Mouse (Mus musculus) inflammation-experienced regulatory T-cells, adult 6 months (primary cell): Measurements from ENCODE around the gene Bend4. TPM values are rescaled to one million over a fixed set of nuclear protein-coding genes. Genes with fewer than 3 reads are reported as not detected.

Experiments
- ATAC-seq: one replicate; pipeline ENCODE4 v1.8.0; 2017
- polyA plus RNA-seq, 3 experiments: library from polyadenylated mRNA; unstranded; fragments of 100-300 nt; shearing (Covaris generic); gene quantifications; one replicate each; pipeline ENCODE4 v1.2.1; 2017

The Bend4 gene
- under 1 TPM in 2 of 3 experiments, not detected in 1; 0.17 to 0.49 TPM for polyA plus RNA-seq

DNA sequence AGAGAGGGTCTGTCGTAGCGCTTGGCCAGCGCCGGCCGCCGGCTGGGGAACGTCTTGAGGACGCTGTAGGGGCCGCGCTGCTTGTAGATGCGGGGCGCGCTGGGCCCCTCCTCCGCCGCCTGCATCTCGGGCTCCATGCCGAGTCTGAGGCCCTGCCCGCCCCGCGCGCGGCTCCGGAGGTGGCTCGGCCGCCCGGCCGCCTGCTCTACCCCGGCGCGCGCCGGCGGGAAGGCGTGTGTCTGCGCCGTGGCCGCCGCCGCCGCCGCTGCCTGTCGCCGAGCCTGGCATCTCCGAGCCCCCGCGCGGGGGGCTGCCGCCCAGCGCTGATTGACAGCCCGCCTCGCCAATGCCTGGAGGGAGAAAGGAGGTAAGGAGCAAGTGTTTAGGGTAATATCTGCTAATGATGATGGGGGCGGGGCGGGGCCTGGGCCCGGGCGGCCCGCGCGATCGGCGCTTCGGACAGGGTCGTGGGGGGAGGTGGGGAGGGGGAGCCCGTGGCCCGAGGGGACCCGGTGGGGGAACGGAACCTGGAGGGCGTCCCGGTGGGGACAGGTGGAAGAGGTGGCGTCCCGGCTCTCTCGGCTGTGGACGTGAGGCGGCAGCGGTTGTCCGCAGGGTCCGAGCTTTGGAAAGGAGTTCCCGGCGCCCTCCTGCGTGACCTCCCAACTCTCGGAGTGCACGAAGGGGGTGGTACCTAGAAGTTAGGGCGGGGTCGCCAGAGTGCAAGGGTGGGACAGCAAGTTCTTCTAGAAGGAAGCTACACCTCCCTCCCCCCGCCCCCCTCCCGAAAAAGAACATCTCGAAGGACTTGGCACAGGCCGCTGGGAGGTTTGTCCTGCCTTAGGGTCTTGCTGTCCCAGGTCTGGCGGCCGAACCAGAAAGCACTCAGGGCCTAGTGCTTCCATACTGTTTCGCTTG is at the start of gene Bend4:
Gene Bend4 (minus strand): TSS at position 868 of the 918 bp plus-strand sequence.
- no peak for ATAC-seq

DNA sequence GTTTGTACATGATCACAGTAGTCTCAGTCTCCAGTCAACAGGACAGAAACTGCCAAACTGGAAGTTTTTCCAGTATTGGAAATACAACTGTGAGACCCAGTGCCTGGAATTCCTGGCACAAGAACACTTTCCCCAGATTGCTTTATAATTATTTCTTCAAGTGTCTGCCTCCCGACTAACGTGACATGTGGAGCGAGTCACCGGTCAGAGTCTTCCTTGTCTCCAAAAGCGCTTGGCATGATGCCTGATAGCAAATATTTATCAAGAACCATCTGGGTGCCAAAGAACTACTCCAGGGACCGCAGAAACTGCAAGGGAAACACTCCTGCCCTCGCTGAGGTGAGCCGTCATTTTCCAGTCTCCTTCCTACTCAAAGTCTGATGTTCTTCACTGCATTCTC is 45.6 kb upstream of the Bend4 start:
- no peak for ATAC-seq

DNA sequence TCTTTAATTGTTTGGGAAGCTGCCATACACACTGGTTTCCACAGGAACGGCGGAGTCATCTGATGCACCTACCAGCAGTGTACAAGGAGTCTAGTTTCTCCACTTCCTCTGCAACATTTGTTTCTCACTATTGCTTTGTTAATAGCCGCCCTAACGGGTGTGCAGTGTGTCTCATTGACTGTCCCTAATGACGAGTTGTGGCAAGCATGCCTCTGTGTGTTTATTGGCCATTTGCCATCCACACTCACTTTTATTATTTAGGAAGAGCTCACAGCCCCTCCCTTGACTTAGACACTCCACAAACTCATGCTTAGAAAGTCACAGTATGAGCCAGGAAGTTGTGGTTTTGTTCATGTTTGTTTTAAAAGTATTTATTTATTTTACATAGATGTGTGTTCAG is 45.0 kb upstream of the Bend4 start:
- ATAC-seq, result no peak

DNA sequence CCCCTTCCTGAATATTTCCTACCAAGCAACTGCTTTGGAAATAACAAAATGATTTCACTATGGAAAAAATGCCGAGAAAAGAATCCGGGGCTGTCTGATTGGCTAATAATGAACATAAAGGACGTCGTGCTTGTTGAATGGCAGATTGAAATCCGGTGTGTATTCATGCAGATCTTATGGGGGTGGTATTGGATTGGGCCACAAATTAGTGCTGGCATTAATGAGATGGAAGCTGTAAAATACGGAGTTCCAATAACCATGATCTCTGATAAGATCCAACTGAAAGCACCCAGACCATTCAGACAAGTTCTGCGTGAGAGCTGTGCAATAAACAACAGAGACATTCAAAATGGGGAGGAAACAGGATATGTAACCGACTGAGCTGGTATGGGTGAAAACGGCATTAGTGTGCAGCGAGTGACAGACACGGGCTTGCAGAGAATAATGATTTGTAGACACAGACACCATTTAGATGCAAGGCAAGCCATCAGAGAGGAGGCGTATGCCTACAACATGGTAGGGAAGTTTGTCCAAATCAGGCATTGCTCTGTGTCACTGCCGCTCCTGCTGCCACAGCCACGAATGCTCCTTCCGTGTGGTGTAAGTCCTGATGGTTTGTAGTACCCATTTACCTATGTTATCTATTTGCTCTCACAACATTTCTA is 38.9 kb upstream of the Bend4 start:
- ATAC-seq, result no peak

DNA sequence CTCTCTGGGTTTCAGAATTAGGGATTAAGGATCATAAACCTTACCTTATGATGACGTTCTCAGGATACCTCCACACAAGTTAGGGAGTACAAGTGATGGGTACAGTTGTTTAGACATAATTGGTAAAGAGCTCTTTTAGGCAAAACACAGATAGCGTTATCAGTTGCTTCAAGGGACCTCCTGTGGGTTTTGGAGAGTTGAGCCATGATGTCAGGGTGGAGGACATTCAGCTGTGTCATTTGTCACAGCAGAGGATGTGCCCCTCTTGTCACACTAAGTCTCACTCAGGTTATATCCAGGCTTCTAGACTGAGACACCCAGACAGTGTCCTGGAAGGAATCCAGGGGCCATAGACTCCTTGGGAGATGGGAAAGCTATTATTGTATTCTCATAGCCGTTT is 36.8 kb upstream of the Bend4 start:
- ATAC-seq, result no peak

DNA sequence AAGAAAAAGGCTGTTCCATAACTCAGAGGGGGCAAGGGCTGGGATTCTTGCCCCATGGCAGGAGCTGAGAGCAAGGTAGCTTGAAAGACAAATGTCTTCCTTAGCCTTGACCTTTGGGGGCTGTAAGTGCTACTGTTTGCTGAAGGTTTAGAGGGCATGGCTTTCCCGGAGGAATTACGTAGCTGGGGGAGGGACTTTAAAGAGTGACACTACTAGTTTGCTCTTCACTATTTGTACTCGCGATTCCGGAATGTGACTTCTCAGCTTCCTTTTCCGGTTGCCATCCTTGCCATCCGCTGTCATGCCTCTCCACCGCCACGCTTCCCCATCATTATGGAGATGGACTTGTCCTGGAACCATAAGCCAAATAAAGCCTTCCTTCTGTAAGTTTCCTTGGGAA is 35.5 kb upstream of the Bend4 start:
- ATAC-seq, result no peak

DNA sequence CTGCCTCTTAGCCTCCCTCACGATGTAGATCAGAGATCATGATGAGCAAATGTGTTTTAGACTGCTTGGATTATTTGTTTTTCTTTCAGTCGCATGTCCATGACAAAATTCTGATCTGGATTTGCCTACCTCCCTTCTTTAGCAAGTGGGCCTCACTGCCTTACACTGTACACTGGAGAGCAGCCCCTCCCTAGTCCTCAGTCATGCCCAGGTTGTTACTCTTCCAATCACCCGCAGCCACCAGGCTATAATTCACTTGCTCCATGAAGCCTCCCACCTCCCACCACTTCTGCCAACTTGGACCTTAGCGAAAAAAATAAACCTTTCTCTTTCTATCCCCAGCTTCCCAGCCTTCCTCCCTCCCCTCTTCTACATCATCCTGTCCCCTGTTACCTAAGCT is 34.2 kb upstream of the Bend4 start:
- no peak for ATAC-seq

DNA sequence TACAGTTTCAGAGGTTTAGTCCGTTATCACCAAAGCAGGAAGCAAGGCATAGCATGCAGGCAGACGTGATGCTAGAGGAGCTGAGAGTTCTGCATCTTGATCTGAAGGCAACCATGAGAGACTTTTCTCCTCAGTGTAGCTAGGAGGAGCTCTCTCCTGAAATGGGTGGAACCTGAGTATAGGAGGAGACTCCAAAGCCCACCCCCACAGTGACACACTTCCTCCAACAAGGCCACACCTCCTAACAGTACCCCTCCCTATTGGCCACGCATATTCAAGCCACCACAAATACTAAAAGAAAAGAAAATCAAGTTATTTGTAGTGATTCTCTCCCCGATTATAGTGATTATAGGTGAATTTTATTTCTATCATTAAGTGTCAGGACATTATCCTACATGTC is 28.7 kb upstream of the Bend4 start:
- no peak for ATAC-seq

DNA sequence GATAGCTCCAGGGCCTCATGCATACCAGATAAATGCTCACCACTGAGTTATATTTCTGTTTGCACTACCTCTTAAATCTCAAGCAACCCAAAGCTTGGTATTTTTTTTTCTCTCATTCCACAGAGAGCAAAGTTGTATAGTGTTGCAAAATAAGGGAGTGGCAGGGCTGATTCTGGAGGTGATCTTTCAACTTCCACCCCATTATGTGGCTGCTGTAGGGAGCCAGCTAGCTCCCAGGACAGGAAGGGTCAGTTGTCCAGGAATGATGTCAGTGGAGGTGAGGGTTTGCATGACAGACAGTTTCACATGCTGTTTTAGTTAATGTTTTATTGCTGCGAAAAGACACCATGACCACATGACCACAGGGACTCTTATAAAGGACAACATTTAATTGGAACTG is 26.2 kb upstream of the Bend4 start:
- ATAC-seq, result no peak

DNA sequence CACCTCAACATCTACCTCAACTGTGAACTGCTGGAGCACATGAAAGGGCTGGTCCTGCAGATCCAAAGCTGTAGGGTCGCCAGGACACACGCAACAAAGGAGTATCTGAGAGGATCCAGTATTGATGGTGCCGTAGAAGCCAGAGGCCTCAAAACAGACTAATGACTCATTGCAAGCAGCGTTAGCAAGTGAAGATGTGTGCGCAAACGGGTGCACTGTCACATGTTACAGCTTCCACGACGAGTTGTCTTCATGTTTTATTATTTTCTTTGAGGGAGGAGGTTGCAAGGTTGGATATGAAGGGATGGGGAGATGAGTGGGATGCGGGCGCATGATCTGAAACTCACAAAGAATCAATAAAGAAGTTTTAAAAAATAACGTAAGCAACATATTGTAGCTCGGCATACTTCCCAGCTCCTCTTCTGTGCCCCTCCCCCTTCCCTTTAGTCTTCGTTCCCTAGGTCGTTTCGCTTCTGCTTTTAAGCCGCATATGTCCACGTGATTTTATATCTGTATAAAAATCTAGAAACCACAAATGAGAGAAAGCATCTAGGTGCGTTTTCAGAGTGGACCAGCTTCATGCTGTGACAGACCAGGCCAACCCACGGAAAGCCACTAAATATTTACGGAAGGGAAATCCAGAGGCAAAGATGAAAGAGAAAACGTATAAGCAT is 22.0 kb upstream of the Bend4 start:
- ATAC-seq, result peak; percentile 38

DNA sequence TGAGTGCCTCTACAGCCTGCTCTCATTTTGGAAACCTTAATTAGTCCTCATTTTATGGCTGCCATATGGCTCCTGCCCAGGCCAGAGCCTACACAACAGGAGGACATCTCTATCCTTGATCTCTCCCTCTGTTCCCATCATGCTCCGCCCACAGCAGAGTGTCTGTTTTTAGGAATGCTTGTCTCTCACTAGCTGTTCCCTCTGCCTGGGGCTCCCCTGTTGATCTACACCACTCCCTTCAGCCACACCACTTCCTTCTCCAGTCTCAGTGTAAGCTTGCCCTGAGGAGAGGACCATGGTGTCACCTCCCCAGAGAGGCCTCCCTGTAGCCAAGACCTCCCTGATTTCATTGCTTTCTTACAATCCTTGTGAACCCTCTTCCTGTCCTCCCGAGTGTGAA is 18.4 kb upstream of the Bend4 start:
- no peak for ATAC-seq

DNA sequence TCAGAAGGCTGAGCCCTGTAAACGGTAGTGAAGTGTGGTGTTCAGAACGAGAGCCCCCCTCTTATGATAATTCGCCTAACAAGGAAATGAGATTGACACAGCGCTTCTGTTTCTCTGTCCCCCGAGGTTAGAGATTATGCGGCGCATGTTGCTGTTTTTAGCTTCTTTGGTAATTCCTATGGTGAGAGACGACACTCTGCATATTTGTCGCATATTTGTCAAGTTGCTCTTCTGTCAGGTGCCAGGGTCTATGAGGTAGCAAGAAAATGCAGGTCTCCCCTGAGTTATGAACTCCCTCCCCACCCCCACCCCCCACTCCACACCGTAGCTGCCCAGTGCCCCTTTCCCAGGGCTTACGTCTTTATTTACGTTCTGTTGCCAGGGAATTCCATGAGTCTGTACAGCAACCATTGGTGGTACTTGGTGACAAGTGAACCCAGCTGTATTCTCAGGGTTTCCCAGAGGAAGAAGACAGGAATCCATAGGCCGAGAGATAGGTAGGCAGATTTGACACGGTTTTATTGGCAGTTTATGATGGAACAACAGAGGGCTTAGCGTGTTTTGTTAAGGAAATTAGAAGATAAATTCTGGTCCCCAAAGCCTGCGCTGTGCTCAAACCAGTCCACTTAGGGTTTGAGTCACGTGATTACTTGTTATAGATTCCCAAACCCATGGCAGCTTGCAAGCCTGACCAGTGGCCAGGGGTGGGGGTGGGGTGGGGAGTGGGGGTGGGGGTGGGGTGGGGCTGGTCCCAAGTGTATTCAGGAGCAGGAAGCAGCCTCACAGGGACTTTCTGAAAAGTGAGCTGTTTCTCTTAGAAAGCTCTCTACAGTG is 16.3 kb upstream of the Bend4 start:
- no peak for ATAC-seq

DNA sequence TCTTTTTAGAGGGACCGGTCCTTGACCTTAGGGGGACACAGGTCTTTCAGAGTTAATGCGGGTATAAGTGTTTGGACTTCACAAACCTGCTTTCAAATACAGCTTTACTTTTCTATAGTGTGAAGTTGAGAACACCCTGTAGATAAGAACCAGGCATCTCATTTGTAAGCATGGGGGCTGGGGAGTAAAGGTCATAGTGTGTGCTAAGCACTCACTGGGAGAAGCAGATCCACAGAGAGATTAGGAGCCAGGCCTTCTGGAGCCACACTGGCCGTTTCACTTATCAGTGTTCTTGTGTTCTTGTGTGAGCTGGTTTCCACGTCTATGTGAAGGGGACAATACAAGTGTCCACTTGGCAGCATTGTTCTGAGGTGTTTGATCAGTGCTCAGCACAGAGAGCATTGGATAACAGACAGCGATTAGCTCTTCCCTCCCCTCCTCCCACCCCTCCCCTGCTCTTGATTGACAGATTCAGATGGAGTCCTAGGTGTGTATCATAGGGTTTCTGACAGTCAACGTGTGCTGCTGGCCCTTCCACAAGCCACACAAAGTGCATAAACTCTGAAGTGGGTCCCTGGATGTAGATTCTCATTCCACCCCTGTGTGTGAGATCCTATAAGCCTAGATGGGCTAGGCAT is 14.8 kb upstream of the Bend4 start:
- no peak for ATAC-seq

DNA sequence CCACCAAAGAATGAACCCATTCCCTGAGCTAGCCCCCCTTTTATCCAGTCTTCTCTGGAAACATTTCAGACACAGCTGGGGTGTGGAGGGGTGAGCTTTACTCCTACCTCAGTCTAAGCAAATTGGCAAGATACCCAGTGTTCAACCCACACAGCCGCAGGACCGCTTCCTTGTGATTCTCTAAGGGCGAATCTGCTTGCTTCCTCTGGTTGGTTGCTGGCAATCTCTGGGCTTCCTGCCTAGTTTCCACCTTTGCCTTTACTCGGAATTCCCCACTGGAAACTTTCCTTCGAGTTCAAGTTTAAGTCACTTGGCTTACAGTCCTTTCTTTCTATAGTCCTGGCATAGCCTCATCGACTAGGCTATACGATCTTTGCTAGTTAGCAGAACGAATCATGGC is 12.5 kb upstream of the Bend4 start:
- no peak for ATAC-seq

DNA sequence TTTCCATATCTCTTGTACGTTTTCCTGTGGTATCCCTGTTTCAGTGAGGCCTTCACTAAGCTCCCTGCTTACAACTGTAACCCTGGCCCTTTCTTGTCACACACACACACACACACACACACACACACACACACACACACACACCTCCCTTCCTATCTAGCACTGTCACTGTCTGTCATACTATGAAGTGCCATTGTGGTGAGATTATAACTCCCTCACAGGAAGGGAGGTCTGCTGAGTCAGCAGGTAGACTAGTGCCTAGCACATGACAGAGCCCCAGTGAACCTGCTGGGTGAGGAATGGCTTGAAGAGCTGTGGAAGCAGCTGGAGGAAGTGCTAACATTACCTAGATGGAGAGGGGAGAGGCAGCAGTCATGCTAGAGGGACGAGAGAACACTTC is 9.3 kb upstream of the Bend4 start:
- no peak for ATAC-seq

DNA sequence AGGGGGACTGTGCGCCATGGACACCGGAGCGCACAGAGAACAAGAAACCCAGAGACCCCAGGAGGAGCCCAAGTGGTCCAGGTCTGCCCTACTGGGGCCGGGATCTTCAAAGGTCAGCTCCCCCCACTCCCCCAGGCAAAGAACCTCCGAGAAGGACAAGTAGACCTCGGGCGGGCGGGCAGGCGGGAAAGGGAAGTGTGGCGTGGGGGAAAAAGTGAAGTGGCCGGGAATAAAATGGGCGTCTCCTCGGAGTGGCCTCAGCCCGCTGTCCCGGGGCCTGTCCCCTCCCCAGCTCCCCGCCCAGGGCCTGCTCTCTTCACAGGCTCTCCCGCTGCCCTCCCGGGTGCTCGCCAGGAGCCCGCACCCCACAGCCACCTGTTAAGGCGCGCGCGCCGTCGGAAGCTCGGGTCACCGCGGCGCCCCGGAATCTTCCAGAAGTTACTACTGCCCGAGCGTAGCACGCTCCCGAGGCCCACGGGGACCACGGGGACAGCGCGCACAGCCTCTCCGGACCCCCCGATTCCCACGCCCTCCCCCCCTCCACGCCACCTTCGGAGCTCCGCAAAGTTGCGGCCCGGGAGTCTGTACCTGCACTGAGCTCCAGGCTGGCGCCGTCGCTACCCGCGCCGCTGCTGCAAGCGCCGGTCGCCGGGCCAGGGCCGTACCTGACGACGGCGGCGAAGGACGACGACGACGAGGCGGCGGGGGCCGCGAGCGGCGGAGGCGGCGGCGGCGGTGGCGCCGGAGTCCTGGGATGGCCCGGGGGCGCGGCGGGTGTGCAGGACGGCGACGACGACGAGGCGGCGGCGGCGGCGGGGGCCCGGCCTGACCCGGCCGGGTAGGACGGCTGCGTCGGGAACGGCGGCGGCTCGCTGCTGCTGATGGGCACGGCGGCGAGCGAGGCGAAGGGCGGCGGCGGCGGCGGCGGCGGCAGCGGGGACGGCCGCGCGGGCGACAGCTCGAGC is 1.4 kb downstream of the Bend4 start:
- ATAC-seq, result no peak

DNA sequence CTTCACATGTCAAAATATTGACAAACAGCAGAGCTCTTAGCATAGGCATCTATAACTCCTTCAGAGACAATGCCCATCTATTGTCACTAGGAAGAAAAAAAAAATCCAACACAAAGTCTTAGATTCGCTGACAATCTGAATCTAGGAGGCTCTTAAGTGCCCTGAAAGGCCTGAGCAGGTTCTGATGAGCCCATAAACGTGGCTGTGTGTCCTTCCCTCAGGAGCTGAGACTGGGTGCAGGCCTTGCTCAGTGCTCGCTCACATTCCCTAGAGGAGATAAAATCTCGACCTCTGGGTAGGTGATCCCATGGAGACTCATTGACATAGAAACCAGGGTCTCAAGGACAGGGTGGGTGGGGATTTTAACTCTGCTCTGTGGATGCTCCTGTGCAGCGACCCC is 2.1 kb downstream of the Bend4 start:
- ATAC-seq, result no peak

DNA sequence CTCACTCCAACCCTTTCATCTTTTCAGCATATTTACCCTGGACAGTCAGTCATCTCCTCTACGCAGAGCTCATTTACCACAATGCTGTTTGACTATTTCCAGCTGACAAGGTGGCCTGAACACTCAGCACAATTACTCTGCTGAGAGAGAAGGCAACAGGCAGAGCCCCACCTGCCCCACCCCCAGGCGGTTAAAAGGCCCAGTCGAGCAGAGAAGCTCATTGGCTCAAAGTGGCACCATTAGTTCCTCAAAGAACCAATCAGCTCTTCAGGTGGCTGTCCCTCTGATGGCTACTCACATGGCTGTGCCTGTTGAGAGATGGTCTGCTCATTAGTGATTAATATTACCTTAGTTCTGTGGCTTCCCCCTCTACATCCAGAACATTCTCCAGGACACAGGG is 3.5 kb downstream of the Bend4 start:
- ATAC-seq, result no peak

DNA sequence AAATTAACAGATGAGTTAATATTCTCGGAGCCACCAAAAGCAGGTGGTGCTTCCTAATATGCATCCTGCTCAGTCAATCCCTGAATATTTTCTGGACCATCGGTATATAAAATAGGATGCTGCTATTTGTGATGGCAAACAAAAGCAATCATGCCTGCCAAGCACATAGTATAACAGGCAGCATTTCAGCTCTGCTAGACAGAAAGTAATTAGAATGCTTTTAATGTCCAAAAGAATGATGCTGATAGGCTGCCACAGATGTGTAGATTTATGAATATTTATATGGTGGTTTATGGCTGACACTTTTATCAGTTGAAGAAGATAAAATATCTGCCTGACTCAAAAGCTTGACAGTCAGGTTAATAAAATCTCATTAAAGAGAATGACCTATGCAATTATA is 4.1 kb downstream of the Bend4 start:
- ATAC-seq, result no peak

DNA sequence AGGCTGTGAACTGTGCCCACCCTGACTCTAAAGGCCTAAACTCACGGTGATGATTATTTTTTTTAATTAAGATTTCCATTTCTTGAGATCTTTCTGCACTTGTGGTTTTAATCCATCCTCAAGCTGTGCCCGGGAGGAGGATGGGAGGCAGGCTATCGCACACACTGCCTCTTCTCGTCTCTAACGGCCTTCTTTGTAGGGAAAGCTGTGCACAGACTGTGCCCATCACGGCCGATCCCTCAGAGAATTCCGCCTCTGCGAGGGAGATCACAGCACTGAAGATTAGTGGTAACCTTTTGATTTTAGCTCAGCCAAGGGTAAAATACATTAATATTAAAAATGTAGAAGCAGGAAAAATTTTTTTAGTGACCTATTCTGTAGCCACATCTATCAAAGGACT is 4.8 kb downstream of the Bend4 start:
- ATAC-seq, result no peak

DNA sequence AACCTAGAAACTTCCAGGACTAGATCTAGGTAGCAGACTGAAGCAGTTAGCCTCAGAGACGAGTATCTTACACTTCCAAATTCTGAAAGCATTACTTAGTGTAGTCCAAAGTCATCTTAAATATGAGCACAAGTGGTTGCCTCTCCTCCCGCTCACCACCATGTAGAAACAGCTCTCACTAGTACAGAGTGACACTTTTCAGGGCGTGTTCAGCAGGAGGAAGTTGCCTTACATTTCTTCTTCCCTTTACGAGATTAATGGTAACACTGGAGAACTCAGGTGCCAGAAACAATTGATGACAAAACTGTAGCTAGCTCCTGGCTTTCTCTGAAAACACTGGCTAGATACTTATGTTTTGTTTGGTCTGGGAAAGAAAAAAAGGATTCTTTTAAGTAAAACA is 8.7 kb downstream of the Bend4 start:
- ATAC-seq, result no peak
